Mouse (Mus musculus) limb, embryonic 14.5 days (tissue): ENCODE data around the gene Vps33b. TPM values are rescaled to one million over a fixed set of nuclear protein-coding genes. Genes with fewer than 3 reads are reported as not detected.

ENCODE experiments used
- ATAC-seq: fragments of 200-750 bp; cut with Nextera tagmentation; 2 replicates; pipeline ENCODE4 v1.8.0; 2017; ENCODE audit warnings: low read depth, moderate number of reproducible peaks, moderate TSS enrichment; ENCODE audit not compliant: low FRiP score
- DNase-seq: peaks from one replicate; pipeline ENCODE4 v3.0.0-alpha.2; 2015; ENCODE audit warnings: low spot score
- H3K27ac ChIP-seq: fragments of 300-500 bp; sonication (generic); replicated peaks from 2 replicates; pipeline ENCODE4 v1.5.1; 2014; ENCODE audit warnings: low read depth, mild to moderate bottlenecking, low read length, moderate library complexity, mixed read lengths
- H3K27me3 ChIP-seq: fragments of 300-500 bp; sonication (generic); 2 replicates; pipeline ENCODE4 v1.6.1; 2014; ENCODE audit warnings: low read length, mixed read lengths; ENCODE audit not compliant: control insufficient read depth, insufficient read depth
- H3K36me3 ChIP-seq: fragments of 300-500 bp; sonication (generic); 2 replicates; pipeline ENCODE4 v1.6.1; 2014; ENCODE audit warnings: mild to moderate bottlenecking, low read length, moderate library complexity, mixed read lengths; ENCODE audit not compliant: control insufficient read depth, insufficient read depth
- H3K4me1 ChIP-seq: fragments of 300-500 bp; sonication (generic); 2 replicates; pipeline ENCODE4 v1.6.1; 2014; ENCODE audit warnings: antibody characterized with exemption, low read length, mixed read lengths; ENCODE audit not compliant: control insufficient read depth, insufficient read depth
- H3K4me2 ChIP-seq: fragments of 300-500 bp; sonication (generic); replicated peaks from 2 replicates; pipeline ENCODE4 v1.6.1; 2014; ENCODE audit warnings: low read depth, mild to moderate bottlenecking, low read length, moderate library complexity; ENCODE audit not compliant: severe bottlenecking
- H3K4me3 ChIP-seq: fragments of 300-500 bp; sonication (generic); replicated peaks from 2 replicates; pipeline ENCODE4 v1.5.1; 2014; ENCODE audit warnings: low read length
- H3K9ac ChIP-seq: fragments of 300-500 bp; sonication (generic); 2 replicates; pipeline ENCODE4 v1.6.1; 2014; ENCODE audit warnings: mild to moderate bottlenecking, low read depth, low read length, moderate library complexity; ENCODE audit not compliant: severe bottlenecking
- H3K9me3 ChIP-seq: fragments of 300-500 bp; sonication (generic); 2 replicates; pipeline ENCODE4 v1.6.1; 2016; ENCODE audit warnings: low read length; ENCODE audit not compliant: control insufficient read depth
- POLR2A ChIP-seq: fragments of 200-500 bp; IDR thresholded peaks from 2 replicates; pipeline ENCODE4 v1.8.0; 2012; ENCODE audit warnings: inconsistent platforms, mild to moderate bottlenecking, moderate library complexity, borderline replicate concordance; ENCODE audit not compliant: insufficient read depth, insufficient read length; ENCODE audit errors: extremely low read depth
- WGBS: fragments of 180-500 bp; shearing (Covaris S2); extraction: QIAGEN DNeasy Blood & Tissue Kit; methylation state at CpG from one replicate; pipeline ENCODE4 v1.1.7; 2014; 5-methylcytosine and 5-hydroxymethylcytosine counted together
- polyA plus RNA-seq, 2 experiments: library from polyadenylated mRNA; depleted of rRNA in 1 of 2; stranded (reverse) in 1 of 2; unstranded in 1 of 2; fragments of >200 nt; fragmentation: Nextera tagmentation in 1 of 2; extraction: Ambion mirVana in 1 of 2; gene quantifications; 2 replicates each; pipeline versions ENCODE4 v1.2.1 to v1.2.3; 2012 to 2014

Gene Vps33b
- polyA plus RNA-seq, 2 experiments: 8.6 to 17.0 TPM

DNA sequence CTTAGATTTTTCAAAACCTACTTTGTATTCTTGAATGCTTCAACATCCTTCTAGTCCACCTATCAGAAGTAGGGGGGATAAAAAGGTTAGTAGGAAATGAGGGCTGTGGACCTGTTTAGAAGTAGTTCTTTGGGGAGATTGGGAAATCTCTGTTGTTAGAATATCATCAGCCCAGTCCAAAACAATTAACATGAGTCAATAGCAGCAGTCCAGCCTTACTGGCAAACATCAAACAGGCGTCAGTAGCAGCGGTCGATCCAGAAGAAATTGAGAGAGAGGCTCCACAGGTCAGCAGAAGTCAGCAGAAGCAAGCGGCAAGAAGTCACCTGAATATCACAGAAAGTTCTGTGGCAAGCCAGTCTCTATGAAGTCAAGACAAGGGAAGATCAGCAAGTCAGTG is 24.6 kb upstream of the Vps33b start:
- no peaks in the 10 kb centered on the region for H3K4me1 ChIP-seq
- H3K27me3 ChIP-seq: no peaks in the 10 kb centered on the region
- no peak overlapping the region for H3K4me2 ChIP-seq
- H3K9ac ChIP-seq: no peak overlapping the region
- H3K4me3 ChIP-seq: no peak overlapping the region
- WGBS: 92% methylated on average over 4 of the region's 4 CpGs
- H3K36me3 ChIP-seq: peaks cover 10% of the 10 kb centered on the region; the same call in 1 of the 2 replicates
- H3K9me3 ChIP-seq: peaks cover 3% of the 10 kb centered on the region; the same call in 1 of the 2 replicates
- ATAC-seq: no peak
- no peak for TF ChIP-seq POLR2A
- H3K27ac ChIP-seq: no peak overlapping the region
- no peak for DNase-seq

GRCm38 (mm10) chr7:80246148-80246721 is 23.2 kb upstream of the Vps33b start, which contains the start of gene Ttll13:
Gene Ttll13, plus strand, starts transcription at chr7:80246376.
- no peaks in the 10 kb centered on the region for H3K36me3 ChIP-seq
- ATAC-seq: peak; percentile 99
- H3K4me1 ChIP-seq: no peaks in the 10 kb centered on the region
- H3K27ac ChIP-seq: 0 out of 2 replicates have a peak within 1 kb of the TSS, but pooled peaks have one; percentile 53
- H3K9me3 ChIP-seq: peaks cover 3% of the 10 kb centered on the region; the same call in 1 of the 2 replicates
- peak within 1 kb of the TSS; percentile 63 for H3K4me2 ChIP-seq
- TF ChIP-seq POLR2A: 0 out of 2 replicates have a peak, but pooled peaks have one; percentile 44
- under 1% methylated on average over 41 of the region's 48 CpGs for whole genome bisulfite sequencing
- DNase-seq: peak; percentile 98
- H3K9ac ChIP-seq: peak within 1 kb of the TSS; percentile 54; the same call in 1 of the 2 replicates
- no peaks in the 10 kb centered on the region for H3K27me3 ChIP-seq
- peak within 1 kb of the TSS; percentile 52 for H3K4me3 ChIP-seq

GRCm38 (mm10) chr7:80246859-80247258 is 22.6 kb upstream of the Vps33b start:
- peak overlapping the region; percentile 63 for H3K4me2 ChIP-seq
- 68% methylated on average over 7 of the region's 7 CpGs for WGBS

DNA sequence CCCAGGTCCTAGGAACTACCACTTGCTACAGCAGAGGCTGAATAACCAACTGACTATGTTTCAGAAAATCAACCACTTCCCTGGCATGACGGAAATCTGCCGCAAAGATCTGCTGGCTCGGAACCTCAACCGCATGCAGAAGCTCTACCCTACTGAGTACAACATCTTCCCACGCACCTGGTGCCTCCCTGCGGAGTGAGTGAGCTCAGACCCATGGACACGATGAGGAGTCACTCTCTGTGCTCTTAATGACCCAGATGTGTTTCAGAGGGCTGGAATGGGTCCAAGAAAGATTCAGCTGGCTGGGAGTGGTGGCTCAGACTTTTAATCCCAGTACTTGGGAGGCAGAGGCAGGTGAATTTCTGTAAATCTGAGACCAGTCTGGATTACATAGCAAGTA is 17.0 kb upstream of the Vps33b start:
- DNase-seq (no peak), ATAC-seq (no peak)
- Histone ChIP-seq H3K9ac (no peak overlapping the region), H3K4me3 (no peak overlapping the region), H3K4me1 (no peaks in the 10 kb centered on the region), H3K36me3 (no peaks in the 10 kb centered on the region), H3K27ac (no peak overlapping the region), H3K4me2 (no peak overlapping the region), H3K27me3 (no peaks in the 10 kb centered on the region), H3K9me3 (no peaks in the 10 kb centered on the region)
- WGBS: 79% methylated on average over 7 of the region's 7 CpGs
- no peak for TF ChIP-seq POLR2A

More at GRCm38 (mm10) chr7:80246859-80247258, 22.6 kb upstream of the Vps33b start:
- no peaks in the 10 kb centered on the region for H3K4me1 ChIP-seq
- no peak for TF ChIP-seq POLR2A
- H3K9ac ChIP-seq: no peak overlapping the region
- H3K27me3 ChIP-seq: no peaks in the 10 kb centered on the region
- no peaks in the 10 kb centered on the region for H3K36me3 ChIP-seq
- no peak for ATAC-seq
- DNase-seq: no peak
- peak overlapping the region; percentile 52 for H3K4me3 ChIP-seq
- no peak overlapping the region for H3K27ac ChIP-seq
- peaks cover 3% of the 10 kb centered on the region; the same call in 1 of the 2 replicates for H3K9me3 ChIP-seq

GRCm38 (mm10) chr7:80252886-80253285 is 16.6 kb upstream of the Vps33b start:
- Histone ChIP-seq H3K36me3 (no peaks in the 10 kb centered on the region), H3K4me2 (no peak overlapping the region), H3K27me3 (no peaks in the 10 kb centered on the region), H3K27ac (no peak overlapping the region), H3K9ac (no peak overlapping the region), H3K9me3 (no peaks in the 10 kb centered on the region), H3K4me3 (no peak overlapping the region), H3K4me1 (no peaks in the 10 kb centered on the region)
- DNase-seq (no peak), ATAC-seq (no peak)
- TF ChIP-seq POLR2A: no peak
- 83% methylated on average over 11 of the region's 11 CpGs for WGBS
